Mouse (Mus musculus): Measurements from ENCODE around the gene Tekt1. TPM values are rescaled to one million over a fixed set of nuclear protein-coding genes. Genes with fewer than 3 reads are reported as not detected.
A peak's percentile ranks its signal among the peaks of the same experiment; 100 is the strongest.

The Tekt1 gene
- 17.8 and 22.4 TPM in 2 replicates for polyA plus RNA-seq (2015; fragmentation: Nextera tagmentation; extraction: Ambion mirVana)

DNA sequence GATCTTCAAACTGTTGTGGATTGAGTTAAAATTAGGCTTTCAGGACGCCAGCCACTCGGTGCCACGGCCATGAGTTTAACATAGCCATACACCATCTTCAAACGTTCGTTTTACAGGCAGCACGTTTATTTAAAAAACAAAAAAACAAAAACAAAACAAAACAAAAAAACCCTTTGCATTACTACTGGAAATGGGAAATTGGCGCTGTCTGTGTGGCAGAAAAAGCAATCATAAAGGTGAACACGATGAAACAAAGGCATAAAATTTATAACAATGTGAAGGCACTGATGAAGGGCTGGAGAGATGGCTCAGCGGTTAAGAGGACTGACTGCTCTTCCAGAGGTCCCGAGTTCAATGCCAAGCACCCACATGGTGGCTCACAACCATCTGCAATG is at the start of gene Tekt1:
Gene Tekt1 (minus strand): TSS at position 96 of the 395 bp plus-strand sequence.
- peak within 1 kb of the TSS; percentile 52 for H3K4me3 ChIP-seq (ENCODE audit: low read length)
- WGBS = 28% methylated on average over 10 of the region's 10 CpGs
- no peaks in the 10 kb centered on the region for H3K36me3 ChIP-seq (ENCODE audit: control insufficient read depth, insufficient read depth, low read length)
- H3K4me2 ChIP-seq (ENCODE audit: low read depth, low read length) = peak within 1 kb of the TSS; percentile 85
- no peaks in the 10 kb centered on the region for H3K9me3 ChIP-seq (ENCODE audit: control insufficient read depth, low read length)
- H3K27me3 ChIP-seq (ENCODE audit: control insufficient read depth, insufficient read depth, low read depth, low read length) = no peaks in the 10 kb centered on the region
- no peak for ATAC-seq (ENCODE audit: low read depth)
- no peak within 1 kb of the TSS for H3K27ac ChIP-seq (ENCODE audit: low read length)
- H3K9ac ChIP-seq (ENCODE audit: low read length) = peak within 1 kb of the TSS; percentile 60
- H3K4me1 ChIP-seq (replicated peaks; ENCODE audit: control insufficient read depth, insufficient read depth, low read length) = peaks cover 10% of the 10 kb centered on the region

GRCm38 (mm10) chr11:72411945-72412344 is 49.7 kb upstream of the Tekt1 start:
- Histone ChIP-seq H3K4me2 (ENCODE audit: low read depth, low read length) (peak overlapping the region; percentile 92), H3K27ac (ENCODE audit: low read length) (0 out of 2 replicates have a peak overlapping the region, but pooled peaks have one; percentile 5), H3K36me3 (ENCODE audit: control insufficient read depth, insufficient read depth, low read length) (no peaks in the 10 kb centered on the region), H3K4me1 (replicated peaks; ENCODE audit: control insufficient read depth, insufficient read depth, low read length) (peaks cover 47% of the 10 kb centered on the region), H3K9me3 (ENCODE audit: control insufficient read depth, low read length) (no peaks in the 10 kb centered on the region), H3K4me3 (ENCODE audit: low read length) (peak overlapping the region; percentile 96), H3K27me3 (ENCODE audit: control insufficient read depth, insufficient read depth, low read depth, low read length) (no peaks in the 10 kb centered on the region), H3K9ac (ENCODE audit: low read length) (peak overlapping the region; percentile 93; the same call in 1 of the 2 replicates)
- ATAC-seq (ENCODE audit: low read depth) = 0 out of 2 replicates have a peak, but pooled peaks have one; percentile 0
- WGBS = 14% methylated on average over 9 of the region's 9 CpGs

DNA sequence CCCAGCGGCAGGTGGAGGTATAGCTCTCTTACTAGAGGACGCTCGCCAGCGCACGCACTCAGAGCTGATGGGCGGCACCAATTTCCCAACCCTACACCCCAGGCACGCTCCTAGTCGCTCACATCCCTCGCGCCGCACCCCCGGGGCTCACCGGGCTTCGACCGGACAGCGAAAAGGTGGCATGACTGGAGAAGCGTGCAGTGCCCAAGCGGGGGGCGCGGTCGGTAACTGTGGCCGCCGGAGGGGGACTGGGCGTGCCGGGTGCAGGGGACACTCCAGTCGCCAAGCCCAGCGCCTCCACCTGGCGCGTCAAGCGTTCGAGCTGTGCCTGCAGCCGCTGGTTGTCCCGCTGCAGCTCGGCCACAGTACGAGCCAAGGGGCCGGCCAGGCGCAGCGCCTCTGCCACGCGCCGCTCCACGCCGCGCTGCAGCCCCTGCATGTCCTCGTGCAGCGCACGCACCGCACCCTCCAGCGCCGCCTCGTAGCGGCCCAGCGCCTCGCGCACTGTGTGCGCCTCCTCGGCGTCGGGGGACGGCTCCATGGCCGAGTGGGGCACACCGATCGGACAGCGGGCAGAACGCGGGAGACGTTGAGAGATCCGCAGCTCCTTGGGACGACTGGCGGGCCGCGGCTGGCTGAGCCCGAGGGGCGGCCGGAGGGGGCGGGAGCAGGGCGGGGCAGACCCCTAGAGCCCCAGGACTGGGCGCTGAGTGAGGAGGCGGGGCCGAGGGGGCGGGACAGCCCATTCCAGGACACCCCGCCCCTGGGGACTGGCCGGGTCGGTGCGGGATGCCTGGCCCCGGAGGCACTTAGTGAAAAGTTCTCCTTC is 49.1 kb upstream of the Tekt1 start, which contains the start of gene Smtnl2:
Gene Smtnl2 (minus strand): TSS at position 621 of the 829 bp plus-strand sequence.
- H3K36me3 ChIP-seq (ENCODE audit: control insufficient read depth, insufficient read depth, low read length) = no peaks in the 10 kb centered on the region
- WGBS = under 1% methylated on average over 86 of the region's 86 CpGs
- H3K4me3 ChIP-seq (ENCODE audit: low read length) = peak within 1 kb of the TSS; percentile 96
- H3K9ac ChIP-seq (ENCODE audit: low read length) = peak within 1 kb of the TSS; percentile 93
- H3K27me3 ChIP-seq (ENCODE audit: control insufficient read depth, insufficient read depth, low read depth, low read length) = no peaks in the 10 kb centered on the region
- H3K27ac ChIP-seq (ENCODE audit: low read length) = peak within 1 kb of the TSS; percentile 94
- peak within 1 kb of the TSS; percentile 92 for H3K4me2 ChIP-seq (ENCODE audit: low read depth, low read length)
- H3K4me1 ChIP-seq (replicated peaks; ENCODE audit: control insufficient read depth, insufficient read depth, low read length) = peaks cover 51% of the 10 kb centered on the region
- H3K9me3 ChIP-seq (ENCODE audit: control insufficient read depth, low read length) = no peaks in the 10 kb centered on the region
- peak; percentile 95 for ATAC-seq (ENCODE audit: low read depth)

DNA sequence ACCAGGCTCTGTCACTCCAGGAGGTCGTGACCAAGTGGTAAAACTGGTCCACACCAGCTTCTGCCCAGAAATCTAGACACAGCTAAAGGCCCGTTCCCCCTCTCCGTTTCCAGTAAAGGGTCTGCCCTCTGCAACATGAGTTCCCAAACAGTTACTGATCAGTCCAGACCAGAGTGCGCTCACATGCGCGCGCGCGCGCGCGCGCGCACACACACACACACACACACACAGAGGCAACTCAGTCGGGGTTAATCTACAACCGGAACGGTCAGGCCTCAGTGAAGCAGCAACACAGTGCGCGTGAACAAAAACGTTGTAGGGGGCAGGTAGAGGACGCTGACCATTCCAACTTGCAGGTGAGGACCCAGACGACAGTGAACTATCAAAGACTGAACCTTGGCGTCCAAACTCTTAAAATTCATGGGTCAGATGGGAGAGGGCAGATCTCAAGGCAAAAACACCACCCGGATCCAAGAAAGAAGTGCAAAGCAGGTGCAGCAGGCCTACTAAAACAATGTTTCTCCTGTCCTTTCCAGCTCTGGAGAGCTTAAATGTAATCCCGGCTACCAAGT is 48.4 kb upstream of the Tekt1 start:
- ATAC-seq (ENCODE audit: low read depth) = peak; percentile 11; the same call in 1 of the 2 replicates
- H3K27me3 ChIP-seq (ENCODE audit: control insufficient read depth, insufficient read depth, low read depth, low read length) = no peaks in the 10 kb centered on the region
- H3K9me3 ChIP-seq (ENCODE audit: control insufficient read depth, low read length) = no peaks in the 10 kb centered on the region
- WGBS = 2% methylated on average over 25 of the region's 25 CpGs
- peak overlapping the region; percentile 93 for H3K9ac ChIP-seq (ENCODE audit: low read length)
- H3K36me3 ChIP-seq (ENCODE audit: control insufficient read depth, insufficient read depth, low read length) = no peaks in the 10 kb centered on the region
- H3K4me1 ChIP-seq (replicated peaks; ENCODE audit: control insufficient read depth, insufficient read depth, low read length) = peaks cover 55% of the 10 kb centered on the region
- H3K4me3 ChIP-seq (ENCODE audit: low read length) = peak overlapping the region; percentile 96
- peak overlapping the region; percentile 94 for H3K27ac ChIP-seq (ENCODE audit: low read length)
- peak overlapping the region; percentile 92 for H3K4me2 ChIP-seq (ENCODE audit: low read depth, low read length)

- ATAC-seq (ENCODE audit: low read depth) = no peak
- Histone ChIP-seq H3K9me3 (ENCODE audit: control insufficient read depth, low read length) (no peaks in the 10 kb centered on the region), H3K27me3 (ENCODE audit: control insufficient read depth, insufficient read depth, low read depth, low read length) (no peaks in the 10 kb centered on the region), H3K27ac (ENCODE audit: low read length) (peak overlapping the region; percentile 94), H3K4me3 (ENCODE audit: low read length) (peak overlapping the region; percentile 96), H3K9ac (ENCODE audit: low read length) (peak overlapping the region; percentile 93), H3K4me1 (replicated peaks; ENCODE audit: control insufficient read depth, insufficient read depth, low read length) (peaks cover 61% of the 10 kb centered on the region), H3K36me3 (ENCODE audit: control insufficient read depth, insufficient read depth, low read length) (no peaks in the 10 kb centered on the region), H3K4me2 (ENCODE audit: low read depth, low read length) (peak overlapping the region; percentile 92)
- WGBS = 37% methylated on average over 12 of the region's 12 CpGs
Observed at GRCm38 (mm10) chr11:72409649-72410385, 47.6 kb upstream of the Tekt1 start.

- no peaks in the 10 kb centered on the region for H3K27me3 ChIP-seq (ENCODE audit: control insufficient read depth, insufficient read depth, low read depth, low read length)
- peak overlapping the region; percentile 92 for H3K4me2 ChIP-seq (ENCODE audit: low read depth, low read length)
- no peaks in the 10 kb centered on the region for H3K36me3 ChIP-seq (ENCODE audit: control insufficient read depth, insufficient read depth, low read length)
- peak overlapping the region; percentile 96 for H3K4me3 ChIP-seq (ENCODE audit: low read length)
- 22% methylated on average over 9 of the region's 9 CpGs for WGBS
- peak overlapping the region; percentile 94 for H3K27ac ChIP-seq (ENCODE audit: low read length)
- ATAC-seq (ENCODE audit: low read depth) = no peak
- peaks cover 66% of the 10 kb centered on the region for H3K4me1 ChIP-seq (replicated peaks; ENCODE audit: control insufficient read depth, insufficient read depth, low read length)
- H3K9me3 ChIP-seq (ENCODE audit: control insufficient read depth, low read length) = no peaks in the 10 kb centered on the region
- H3K9ac ChIP-seq (ENCODE audit: low read length) = peak overlapping the region; percentile 93
Observed at GRCm38 (mm10) chr11:72408451-72409170, 46.4 kb upstream of the Tekt1 start.

- Histone ChIP-seq H3K4me3 (ENCODE audit: low read length) (peak overlapping the region; percentile 96), H3K4me2 (ENCODE audit: low read depth, low read length) (peak overlapping the region; percentile 92), H3K4me1 (replicated peaks; ENCODE audit: control insufficient read depth, insufficient read depth, low read length) (peaks cover 61% of the 10 kb centered on the region), H3K9me3 (ENCODE audit: control insufficient read depth, low read length) (no peaks in the 10 kb centered on the region), H3K36me3 (ENCODE audit: control insufficient read depth, insufficient read depth, low read length) (0 out of 2 replicates have a peak, but pooled peaks cover 3% of the 10 kb centered on the region), H3K9ac (ENCODE audit: low read length) (peak overlapping the region; percentile 93), H3K27me3 (ENCODE audit: control insufficient read depth, insufficient read depth, low read depth, low read length) (no peaks in the 10 kb centered on the region), H3K27ac (ENCODE audit: low read length) (peak overlapping the region; percentile 94)
- 8% methylated on average over 7 of the region's 7 CpGs for WGBS
- ATAC-seq (ENCODE audit: low read depth) = no peak
Observed at GRCm38 (mm10) chr11:72407574-72407973, 45.3 kb upstream of the Tekt1 start.

DNA sequence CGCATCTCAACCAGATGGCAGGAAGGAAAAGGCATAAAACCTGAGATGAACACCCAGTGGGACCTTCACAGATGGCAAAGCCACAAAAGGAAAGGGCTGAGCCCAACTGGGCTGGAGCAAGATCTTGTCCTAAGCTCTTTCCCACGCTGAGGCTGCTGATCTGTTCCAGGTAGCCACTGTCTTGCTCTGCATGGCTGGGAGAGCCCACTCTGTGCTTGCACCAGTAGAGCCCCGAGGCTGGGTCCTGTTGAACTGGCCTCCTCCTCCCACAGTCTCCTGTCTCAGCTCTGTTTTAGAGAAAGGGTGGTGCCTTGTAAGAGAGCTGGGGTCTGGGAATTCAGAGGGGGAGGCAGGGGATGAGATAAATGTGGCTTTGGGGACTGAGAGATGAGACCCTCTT is 44.8 kb upstream of the Tekt1 start:
- peaks cover 63% of the 10 kb centered on the region for H3K4me1 ChIP-seq (replicated peaks; ENCODE audit: control insufficient read depth, insufficient read depth, low read length)
- H3K9me3 ChIP-seq (ENCODE audit: control insufficient read depth, low read length) = no peaks in the 10 kb centered on the region
- 25% methylated on average over 3 of the region's 3 CpGs for WGBS
- no peak for ATAC-seq (ENCODE audit: low read depth)
- H3K4me3 ChIP-seq (ENCODE audit: low read length) = peak overlapping the region; percentile 96; the same call in 1 of the 2 replicates
- H3K27me3 ChIP-seq (ENCODE audit: control insufficient read depth, insufficient read depth, low read depth, low read length) = no peaks in the 10 kb centered on the region
- peak overlapping the region; percentile 94 for H3K27ac ChIP-seq (ENCODE audit: low read length)
- peaks cover 3% of the 10 kb centered on the region; the same call in 1 of the 2 replicates for H3K36me3 ChIP-seq (ENCODE audit: control insufficient read depth, insufficient read depth, low read length)
- H3K4me2 ChIP-seq (ENCODE audit: low read depth, low read length) = peak overlapping the region; percentile 92
- peak overlapping the region; percentile 93; the same call in 1 of the 2 replicates for H3K9ac ChIP-seq (ENCODE audit: low read length)
